Mouse (Mus musculus): ENCODE results near the gene 2810408A11Rik. TPM values are rescaled to one million over a fixed set of nuclear protein-coding genes. Genes with fewer than 3 reads are reported as not detected.

Gene 2810408A11Rik
- total RNA-seq, 1 experiment = 3.3 TPM

DNA sequence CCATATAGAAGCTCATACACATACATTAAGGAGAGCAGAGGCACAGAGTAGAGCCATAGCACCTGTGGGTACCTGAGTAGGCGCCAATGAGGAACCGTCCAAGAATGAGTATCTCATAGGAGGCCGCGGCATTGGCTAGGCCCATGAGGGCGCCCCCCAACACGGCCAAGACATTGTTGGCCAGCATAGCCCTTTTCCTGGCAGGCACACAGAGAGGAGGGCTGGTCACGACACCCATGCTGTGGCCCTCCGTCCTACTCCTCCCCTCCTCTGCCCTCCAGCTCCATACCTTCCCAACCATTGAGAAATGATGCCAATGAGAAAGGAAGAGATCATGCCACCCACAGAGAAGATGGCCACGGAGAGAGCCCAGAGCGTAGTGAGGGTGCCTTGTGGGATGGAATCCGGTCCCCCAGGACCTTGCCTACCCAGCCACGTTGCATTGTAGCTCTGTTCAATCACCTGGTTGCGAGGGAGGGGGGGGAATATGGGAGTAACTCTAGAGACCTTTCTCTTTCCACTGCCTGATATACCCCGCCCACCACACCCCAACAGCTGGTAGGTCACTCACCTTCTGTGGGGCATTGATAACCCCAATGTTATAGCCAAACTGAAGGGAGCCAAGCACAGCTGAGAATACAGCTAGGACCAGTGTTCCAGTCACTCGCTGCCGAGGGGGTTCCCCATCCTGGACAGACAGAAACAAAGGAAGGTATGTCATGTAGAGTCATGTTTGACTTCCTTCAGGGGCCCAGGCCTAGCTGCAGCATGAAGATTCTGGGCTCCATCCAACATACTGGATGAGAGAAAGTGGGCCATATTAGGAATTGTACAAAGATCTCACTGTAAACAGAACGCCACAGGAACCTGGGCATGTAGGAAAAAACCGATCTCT lies 45.5 kb upstream of the 2810408A11Rik start:
- H3K27ac ChIP-seq (ENCODE audit: insufficient read depth, low read depth, low read length, poor library complexity, severe bottlenecking) = no peak overlapping the region
- no peak overlapping the region for H3K9ac ChIP-seq (ENCODE audit: insufficient read depth, low read depth, low read length, poor library complexity, severe bottlenecking)
- H3K9me3 ChIP-seq (ENCODE audit: control insufficient read depth, insufficient read depth, low read depth, low read length) = no peaks in the 10 kb centered on the region
- no peaks in the 10 kb centered on the region; the same call in 1 of the 2 replicates for H3K36me3 ChIP-seq (ENCODE audit: control insufficient read depth, insufficient read depth, low read length, poor library complexity, severe bottlenecking)
- in situ Hi-C loops (cut with MboI; ENCODE audit: low sequenced_read_pairs in 2 of 2, unreplicated experiment in 2 of 2) = no loop called here
- TF ChIP-seq MAFK (IDR thresholded peaks at IDR 0.05; ENCODE audit: insufficient read depth, low read depth, low read length) (no peak), ZNF384 (IDR thresholded peaks at IDR 0.05; ENCODE audit: low read depth, low read length) (no peak), HCFC1 (IDR thresholded peaks at IDR 0.05; ENCODE audit: borderline replicate concordance, insufficient read depth, low read length) (no peak)
- DNase-seq (ENCODE audit: low read depth, low spot score) = no peak
- H3K4me1 ChIP-seq (ENCODE audit: control insufficient read depth in 2 of 2, insufficient read depth in 2 of 2, low read length in 2 of 2, poor library complexity in 1 of 2) = peaks cover 0 to 12% of the 10 kb centered on the region in 2 experiments; a peak in 1 of 4 replicates
- no peak overlapping the region for H3K4me3 ChIP-seq (ENCODE audit: insufficient read depth in 1 of 2, low read depth in 1 of 2, low read length in 2 of 2, poor library complexity in 1 of 2, severe bottlenecking in 1 of 2)

GRCm38 (mm10) chr11:69945216-69945615 lies 44.4 kb upstream of the 2810408A11Rik start:
- DNase-seq (ENCODE audit: low read depth, low spot score) = no peak
- in situ Hi-C loops (cut with MboI; ENCODE audit: low sequenced_read_pairs in 2 of 2, unreplicated experiment in 2 of 2) = no loop called here
- Histone ChIP-seq H3K27ac (ENCODE audit: insufficient read depth, low read depth, low read length, poor library complexity, severe bottlenecking) (no peak overlapping the region), H3K36me3 (ENCODE audit: control insufficient read depth, insufficient read depth, low read length, poor library complexity, severe bottlenecking) (no peaks in the 10 kb centered on the region; the same call in 1 of the 2 replicates), H3K9ac (ENCODE audit: insufficient read depth, low read depth, low read length, poor library complexity, severe bottlenecking) (no peak overlapping the region), H3K9me3 (ENCODE audit: control insufficient read depth, insufficient read depth, low read depth, low read length) (no peaks in the 10 kb centered on the region), H3K4me1 (ENCODE audit: control insufficient read depth in 2 of 2, insufficient read depth in 2 of 2, low read length in 2 of 2, poor library complexity in 1 of 2) (peaks cover 0 to 14% of the 10 kb centered on the region in 2 experiments; a peak in 1 of 4 replicates), H3K4me3 (ENCODE audit: insufficient read depth in 1 of 2, low read depth in 1 of 2, low read length in 2 of 2, poor library complexity in 1 of 2, severe bottlenecking in 1 of 2) (no peak overlapping the region)
- TF ChIP-seq HCFC1 (IDR thresholded peaks at IDR 0.05; ENCODE audit: borderline replicate concordance, insufficient read depth, low read length) = no peak
- TF ChIP-seq ZC3H11A (IDR thresholded peaks at IDR 0.05; ENCODE audit: borderline replicate concordance, low read depth, low read length) = no peak
- no peak for TF ChIP-seq CHD2 (IDR thresholded peaks at IDR 0.05; ENCODE audit: low read depth, low read length)
- no peak for TF ChIP-seq MAFK (IDR thresholded peaks at IDR 0.05; ENCODE audit: insufficient read depth, low read depth, low read length)

DNA sequence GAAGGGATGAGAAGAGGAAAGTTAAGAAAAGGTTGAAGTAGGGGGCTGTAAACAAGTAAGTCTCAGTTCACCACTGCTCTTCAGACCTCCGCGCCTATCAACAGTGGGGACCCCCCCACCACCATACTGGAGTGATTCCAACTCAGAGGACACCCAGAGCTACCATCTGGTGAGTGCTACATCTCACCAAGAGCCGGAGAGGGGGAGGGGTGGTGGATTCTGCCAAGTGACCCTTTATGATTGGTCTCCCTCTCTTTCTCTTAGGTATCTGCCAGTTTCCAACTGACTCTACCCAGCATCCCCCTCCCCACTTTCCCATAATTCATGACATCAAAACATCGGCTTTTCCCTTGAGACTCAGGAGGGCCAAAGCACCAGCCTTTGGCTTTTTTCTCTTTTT lies 40.2 kb upstream of the 2810408A11Rik start:
- Histone ChIP-seq H3K4me3 (ENCODE audit: insufficient read depth in 1 of 2, low read depth in 1 of 2, low read length in 2 of 2, poor library complexity in 1 of 2, severe bottlenecking in 1 of 2) (no peak overlapping the region), H3K4me1 (ENCODE audit: control insufficient read depth in 2 of 2, insufficient read depth in 2 of 2, low read length in 2 of 2, poor library complexity in 1 of 2) (peaks cover 0 to 25% of the 10 kb centered on the region in 2 experiments; a peak in 2 of 4 replicates), H3K9me3 (ENCODE audit: control insufficient read depth, insufficient read depth, low read depth, low read length) (no peaks in the 10 kb centered on the region), H3K9ac (ENCODE audit: insufficient read depth, low read depth, low read length, poor library complexity, severe bottlenecking) (no peak overlapping the region), H3K27ac (ENCODE audit: insufficient read depth, low read depth, low read length, poor library complexity, severe bottlenecking) (no peak overlapping the region), H3K36me3 (ENCODE audit: control insufficient read depth, insufficient read depth, low read length, poor library complexity, severe bottlenecking) (no peaks in the 10 kb centered on the region; the same call in 1 of the 2 replicates)
- no peak for DNase-seq (ENCODE audit: low read depth, low spot score)
- TF ChIP-seq HCFC1 (IDR thresholded peaks at IDR 0.05; ENCODE audit: borderline replicate concordance, insufficient read depth, low read length) (no peak), ZC3H11A (IDR thresholded peaks at IDR 0.05; ENCODE audit: borderline replicate concordance, low read depth, low read length) (no peak), CHD2 (IDR thresholded peaks at IDR 0.05; ENCODE audit: low read depth, low read length) (no peak), MAFK (IDR thresholded peaks at IDR 0.05; ENCODE audit: insufficient read depth, low read depth, low read length) (no peak), ZNF384 (IDR thresholded peaks at IDR 0.05; ENCODE audit: low read depth, low read length) (no peak)
- in situ Hi-C loops (cut with MboI; ENCODE audit: low sequenced_read_pairs in 2 of 2, unreplicated experiment in 2 of 2) = no loop called here

GRCm38 (mm10) chr11:69939731-69940130 lies 38.9 kb upstream of the 2810408A11Rik start:
- Histone ChIP-seq H3K4me3 (ENCODE audit: insufficient read depth in 1 of 2, low read depth in 1 of 2, low read length in 2 of 2, poor library complexity in 1 of 2, severe bottlenecking in 1 of 2) (no peak overlapping the region), H3K27ac (ENCODE audit: insufficient read depth, low read depth, low read length, poor library complexity, severe bottlenecking) (no peak overlapping the region), H3K9ac (ENCODE audit: insufficient read depth, low read depth, low read length, poor library complexity, severe bottlenecking) (no peak overlapping the region), H3K9me3 (ENCODE audit: control insufficient read depth, insufficient read depth, low read depth, low read length) (no peaks in the 10 kb centered on the region), H3K36me3 (ENCODE audit: control insufficient read depth, insufficient read depth, low read length, poor library complexity, severe bottlenecking) (no peaks in the 10 kb centered on the region; the same call in 1 of the 2 replicates), H3K4me1 (ENCODE audit: control insufficient read depth in 2 of 2, insufficient read depth in 2 of 2, low read length in 2 of 2, poor library complexity in 1 of 2) (peaks cover 0 to 24% of the 10 kb centered on the region in 2 experiments; a peak in 2 of 4 replicates)
- in situ Hi-C loops (cut with MboI; ENCODE audit: low sequenced_read_pairs in 2 of 2, unreplicated experiment in 2 of 2) = loop anchor here in 1 of 2 experiments (10.0 kb wide), 1 partner anchor 275 kb away; the partner anchor contains the start of gene Slc16a11
- no peak for DNase-seq (ENCODE audit: low read depth, low spot score)
- no peak for TF ChIP-seq MAFK (IDR thresholded peaks at IDR 0.05; ENCODE audit: insufficient read depth, low read depth, low read length)
- TF ChIP-seq ZC3H11A (IDR thresholded peaks at IDR 0.05; ENCODE audit: borderline replicate concordance, low read depth, low read length) = no peak
- TF ChIP-seq ZNF384 (IDR thresholded peaks at IDR 0.05; ENCODE audit: low read depth, low read length) = no peak
- TF ChIP-seq HCFC1 (IDR thresholded peaks at IDR 0.05; ENCODE audit: borderline replicate concordance, insufficient read depth, low read length) = no peak
- no peak for TF ChIP-seq CHD2 (IDR thresholded peaks at IDR 0.05; ENCODE audit: low read depth, low read length)

Measured in ES-E14 (cell line).